Mouse (Mus musculus) intestine, embryonic 15.5 days (tissue): ENCODE data around the gene Chtf18. TPM values are rescaled to one million over a fixed set of nuclear protein-coding genes. Genes with fewer than 3 reads are reported as not detected.

Experiments used
- ATAC-seq: fragments of 200-750 bp; cut with Nextera tagmentation; 2 replicates; pipeline ENCODE4 v1.8.0; 2017; ENCODE audit warnings: moderate TSS enrichment, moderate library complexity
- H3K27ac ChIP-seq: fragments of 300-500 bp; sonication (generic); 2 replicates; pipeline ENCODE4 v1.5.1; 2015; ENCODE audit warnings: mild to moderate bottlenecking, inconsistent platforms
- H3K27me3 ChIP-seq: fragments of 300-500 bp; sonication (generic); replicated peaks from 2 replicates; pipeline ENCODE4 v1.6.1; 2015; ENCODE audit warnings: inconsistent platforms
- H3K36me3 ChIP-seq: fragments of 300-500 bp; sonication (generic); 2 replicates; pipeline ENCODE4 v1.6.1; 2015; ENCODE audit warnings: inconsistent platforms
- H3K4me1 ChIP-seq: fragments of 300-500 bp; sonication (generic); replicated peaks from 2 replicates; pipeline ENCODE4 v1.6.1; 2015; ENCODE audit warnings: inconsistent platforms
- H3K4me2 ChIP-seq: fragments of 300-500 bp; sonication (generic); replicated peaks from 2 replicates; pipeline ENCODE4 v1.6.1; 2015; ENCODE audit warnings: mild to moderate bottlenecking, inconsistent platforms
- H3K4me3 ChIP-seq: fragments of 300-500 bp; sonication (generic); replicated peaks from 2 replicates; pipeline ENCODE4 v1.5.1; 2015; ENCODE audit warnings: inconsistent platforms
- H3K9ac ChIP-seq: fragments of 300-500 bp; sonication (generic); 2 replicates; pipeline ENCODE4 v1.6.1; 2015; ENCODE audit warnings: inconsistent platforms
- H3K9me3 ChIP-seq: fragments of 300-500 bp; sonication (generic); 2 replicates; pipeline ENCODE4 v1.6.1; 2016; ENCODE audit warnings: inconsistent platforms
- WGBS: fragments of 180-500 bp; shearing (Covaris S2); methylation state at CpG from one replicate; pipeline ENCODE4 v1.1.7; 2015; 5-methylcytosine and 5-hydroxymethylcytosine counted together
- polyA plus RNA-seq: library from polyadenylated mRNA; unstranded; fragments of >200 nt; fragmentation: Nextera tagmentation; extraction: Ambion mirVana; gene quantifications from 2 replicates; pipeline ENCODE4 v1.2.1, GENCODE M21; 2015

The Chtf18 gene
- polyA plus RNA-seq, 1 experiment from 2014 or later = 23.5 TPM

DNA sequence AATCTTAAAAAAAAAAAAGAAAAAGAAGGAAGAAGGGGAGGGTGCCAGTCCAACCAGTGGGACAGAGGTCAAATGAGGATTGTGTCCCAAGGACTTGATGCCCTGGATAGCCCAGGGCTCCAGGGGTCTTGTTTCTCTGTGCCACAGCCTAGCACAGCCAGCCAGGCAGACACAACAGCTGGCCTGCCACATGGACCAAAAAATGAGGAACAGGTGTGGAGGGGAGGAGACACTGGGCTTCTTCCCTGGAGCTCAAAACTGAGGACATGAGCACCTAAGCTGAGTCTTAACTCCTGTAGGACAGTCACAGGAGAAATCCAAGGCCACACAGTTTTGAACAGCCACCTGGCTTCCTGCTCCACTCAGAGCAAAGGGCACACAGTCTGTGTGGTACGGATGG is 31.0 kb downstream of the Chtf18 start:
- Histone ChIP-seq H3K4me3 (no peak overlapping the region), H3K9me3 (no peaks in the 10 kb centered on the region), H3K27me3 (no peaks in the 10 kb centered on the region), H3K36me3 (no peaks in the 10 kb centered on the region), H3K27ac (no peak overlapping the region), H3K4me2 (no peak overlapping the region), H3K4me1 (no peaks in the 10 kb centered on the region), H3K9ac (no peak overlapping the region)
- 38% methylated on average over 1 of the region's 1 CpGs for WGBS
- ATAC-seq = no peak

DNA sequence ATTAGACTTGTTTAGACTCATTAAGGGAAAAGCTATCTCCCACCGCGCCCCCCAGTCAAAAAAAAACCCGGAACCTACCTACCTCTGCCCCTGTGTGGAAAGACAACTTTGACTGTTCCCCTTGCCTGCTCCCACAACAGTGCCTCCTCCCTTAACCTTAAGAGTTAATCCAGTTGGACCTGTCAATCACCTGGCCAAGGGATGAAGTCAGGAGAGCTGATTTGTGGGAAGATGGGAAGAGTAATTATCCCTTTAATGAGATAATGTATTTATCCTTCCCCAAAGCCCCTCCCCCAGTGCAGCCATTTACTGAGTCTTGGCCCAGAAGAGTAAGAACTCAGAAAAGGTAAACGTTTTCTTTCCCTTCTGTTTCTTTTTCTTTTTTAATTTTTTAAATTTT is 38.3 kb downstream of the Chtf18 start:
- Histone ChIP-seq H3K4me3 (no peak overlapping the region), H3K4me2 (no peak overlapping the region), H3K4me1 (no peaks in the 10 kb centered on the region), H3K27me3 (0 out of 2 replicates have a peak, but pooled peaks cover 3% of the 10 kb centered on the region), H3K9ac (no peak overlapping the region), H3K27ac (no peak overlapping the region), H3K9me3 (no peaks in the 10 kb centered on the region), H3K36me3 (no peaks in the 10 kb centered on the region)
- ATAC-seq = no peak
- WGBS = 84% methylated on average over 4 of the region's 4 CpGs

DNA sequence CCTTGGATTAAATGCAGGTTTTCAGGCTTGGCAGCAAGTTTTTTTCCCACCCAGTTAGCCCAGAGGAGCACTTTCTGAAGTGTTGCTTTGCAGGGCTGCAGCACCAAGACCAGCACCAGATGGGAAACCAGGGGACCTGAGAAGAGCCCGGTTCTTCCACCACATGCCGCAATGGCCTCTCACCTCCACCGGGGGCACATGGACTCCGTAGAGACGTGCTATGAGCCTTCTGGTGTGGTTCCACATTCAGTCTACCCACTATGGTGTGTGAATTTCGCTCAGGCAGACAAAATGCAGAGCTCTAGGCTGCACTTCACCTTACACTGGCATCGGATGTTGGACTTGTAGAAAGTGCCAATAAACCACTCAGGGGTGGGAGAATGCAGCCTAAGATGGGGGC is 40.9 kb downstream of the Chtf18 start:
- WGBS = 45% methylated on average over 7 of the region's 7 CpGs
- Histone ChIP-seq H3K4me1 (no peaks in the 10 kb centered on the region), H3K4me2 (no peak overlapping the region), H3K27ac (no peak overlapping the region), H3K9me3 (no peaks in the 10 kb centered on the region), H3K9ac (no peak overlapping the region), H3K4me3 (no peak overlapping the region), H3K27me3 (0 out of 2 replicates have a peak, but pooled peaks cover 3% of the 10 kb centered on the region), H3K36me3 (no peaks in the 10 kb centered on the region)
- no peak for ATAC-seq

DNA sequence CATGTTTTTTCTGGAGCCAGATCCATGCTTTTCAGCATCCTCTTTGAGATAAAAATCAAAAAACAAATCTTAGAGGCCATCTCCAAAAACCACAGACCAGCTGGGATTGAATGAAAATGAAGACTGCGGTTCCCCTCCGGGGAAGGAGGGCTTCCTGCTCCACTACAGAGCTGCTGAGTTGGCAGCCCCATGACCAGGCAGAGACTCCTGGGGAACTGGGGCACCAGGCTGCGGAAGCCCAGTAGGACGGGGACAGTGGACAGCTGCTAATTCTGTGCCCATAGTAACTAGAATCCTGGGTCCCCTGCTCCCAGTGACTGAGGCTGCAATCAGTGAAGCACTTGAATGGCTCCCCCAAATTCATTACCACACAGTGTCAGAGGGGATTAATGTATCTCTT is 45.6 kb downstream of the Chtf18 start:
- no peak for ATAC-seq
- 84% methylated on average over 4 of the region's 4 CpGs for WGBS
- no peak overlapping the region for H3K4me2 ChIP-seq

DNA sequence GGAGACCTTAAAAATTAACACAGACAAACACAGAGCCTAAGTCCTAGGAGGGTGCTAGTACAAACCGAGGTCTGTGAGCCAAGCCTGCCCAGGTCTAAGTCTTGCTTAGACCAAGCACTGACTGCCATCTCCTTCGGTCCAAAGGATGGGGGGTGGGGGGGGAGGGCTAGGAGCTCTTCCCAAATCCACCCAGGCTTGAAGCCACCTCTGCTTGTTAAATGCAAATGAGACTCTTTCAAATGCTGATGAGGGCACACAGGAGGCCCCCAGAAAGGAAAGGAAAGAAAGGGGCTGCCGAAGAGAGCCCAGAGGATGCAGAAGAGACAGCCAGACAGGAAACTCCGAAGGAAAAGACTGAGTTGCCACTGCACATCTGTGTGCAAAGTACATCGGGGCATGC is 47.4 kb downstream of the Chtf18 start:
- Histone ChIP-seq H3K27me3 (no peaks in the 10 kb centered on the region), H3K36me3 (no peaks in the 10 kb centered on the region), H3K27ac (no peak overlapping the region), H3K9me3 (peaks cover 5% of the 10 kb centered on the region; the same call in 1 of the 2 replicates), H3K9ac (no peak overlapping the region), H3K4me1 (no peaks in the 10 kb centered on the region), H3K4me3 (no peak overlapping the region), H3K4me2 (no peak overlapping the region)
- 17% methylated on average over 5 of the region's 5 CpGs for WGBS
- no peak for ATAC-seq

More for the DNA sequence above, 45.6 kb downstream of the Chtf18 start:
- no peaks in the 10 kb centered on the region for H3K4me1 ChIP-seq
- no peaks in the 10 kb centered on the region for H3K36me3 ChIP-seq
- H3K9me3 ChIP-seq = peaks cover 1% of the 10 kb centered on the region; the same call in 1 of the 2 replicates
- H3K9ac ChIP-seq = no peak overlapping the region
- no peak overlapping the region for H3K27ac ChIP-seq
- H3K27me3 ChIP-seq = no peaks in the 10 kb centered on the region
- no peak overlapping the region for H3K4me3 ChIP-seq

DNA sequence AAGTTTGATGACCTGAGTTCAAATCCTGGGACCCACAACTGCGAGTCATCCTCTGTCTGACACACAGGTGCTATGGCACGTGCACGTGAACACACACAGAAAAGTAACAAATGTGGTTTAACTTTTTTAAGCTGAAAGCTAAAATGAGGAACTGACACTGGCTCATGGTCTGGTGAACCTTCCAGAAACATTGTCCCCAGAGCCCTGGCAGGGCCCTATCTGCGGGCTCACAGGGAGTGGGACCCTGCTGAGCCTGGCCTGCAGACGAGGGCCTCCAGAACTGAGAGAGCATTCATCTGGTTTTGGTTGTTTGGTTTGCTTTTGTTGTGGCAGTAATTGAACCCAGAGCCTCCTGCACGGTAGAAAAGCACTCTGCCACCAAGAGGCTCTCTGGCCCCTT is 49.2 kb downstream of the Chtf18 start:
- H3K4me1 ChIP-seq = no peaks in the 10 kb centered on the region
- 73% methylated on average over 6 of the region's 6 CpGs for WGBS
- H3K36me3 ChIP-seq = no peaks in the 10 kb centered on the region
- H3K4me3 ChIP-seq = no peak overlapping the region
- no peak overlapping the region for H3K4me2 ChIP-seq
- no peak overlapping the region for H3K9ac ChIP-seq
- no peak for ATAC-seq
- no peaks in the 10 kb centered on the region for H3K27me3 ChIP-seq
- peaks cover 5% of the 10 kb centered on the region; the same call in 1 of the 2 replicates for H3K9me3 ChIP-seq
- no peak overlapping the region for H3K27ac ChIP-seq

DNA sequence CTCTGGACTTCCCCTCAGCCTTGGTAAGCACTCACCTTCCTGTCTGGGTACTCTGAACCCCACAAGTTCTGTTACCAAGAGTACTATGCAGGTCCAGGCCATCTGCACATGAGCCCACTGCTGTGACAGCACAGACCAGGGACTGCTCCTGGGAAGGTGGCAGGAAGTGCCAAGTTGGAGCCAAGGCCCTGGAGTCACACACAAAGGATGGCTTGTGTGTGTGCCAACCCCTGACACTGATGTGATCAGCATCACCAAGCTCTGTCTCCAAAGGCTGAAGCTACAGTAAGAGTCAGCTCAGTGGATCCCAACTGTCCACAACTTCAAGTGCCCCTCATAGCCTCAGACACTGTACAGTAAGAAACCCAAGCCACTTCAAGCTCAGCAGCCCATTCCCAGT is 54.2 kb downstream of the Chtf18 start:
- H3K4me1 ChIP-seq = no peaks in the 10 kb centered on the region
- no peaks in the 10 kb centered on the region for H3K27me3 ChIP-seq
- no peak overlapping the region for H3K4me3 ChIP-seq
- H3K4me2 ChIP-seq = no peak overlapping the region
- H3K9ac ChIP-seq = no peak overlapping the region
- ATAC-seq = no peak
- H3K9me3 ChIP-seq = peaks cover 5% of the 10 kb centered on the region; the same call in 1 of the 2 replicates
- H3K36me3 ChIP-seq = no peaks in the 10 kb centered on the region
- no peak overlapping the region for H3K27ac ChIP-seq

Other genes starting within 250 kb of the Chtf18 start
- gene Sstr5, start 230.1 kb downstream of the Chtf18 start, polyA plus RNA-seq = 0.49 and 0.73 TPM in 2 replicates
- 5.8 and 6.1 TPM in 2 replicates for gene Sox8, start 156.7 kb downstream of the Chtf18 start, polyA plus RNA-seq
- gene Lmf1, start 148.3 kb downstream of the Chtf18 start, polyA plus RNA-seq = 33.0 and 35.9 TPM in 2 replicates
- gene Gng13, start 10.2 kb downstream of the Chtf18 start, polyA plus RNA-seq = 2.6 and 2.9 TPM in 2 replicates
- gene Rpusd1, start 251 bp upstream of the Chtf18 start, polyA plus RNA-seq = 16.4 and 17.0 TPM in 2 replicates
- 0.06 TPM in 1 of 2 replicates, not detected in the other for gene Mslnl, start 8.6 kb upstream of the Chtf18 start, polyA plus RNA-seq
- gene Msln, start 27.0 kb upstream of the Chtf18 start, polyA plus RNA-seq = 21.6 and 22.1 TPM in 2 replicates
- 29.0 and 31.5 TPM in 2 replicates for gene Narfl, start 46.4 kb upstream of the Chtf18 start, polyA plus RNA-seq
- gene Haghl, start 58.3 kb upstream of the Chtf18 start, polyA plus RNA-seq = 37.9 and 41.5 TPM in 2 replicates
- 0.15 and 0.40 TPM in 2 replicates for gene Ccdc78, start 59.2 kb upstream of the Chtf18 start, polyA plus RNA-seq
- 82.5 and 101 TPM in 2 replicates for gene Fam173a, start 65.5 kb upstream of the Chtf18 start, polyA plus RNA-seq
- not detected in 2 replicates for gene AC134908.4, start 68.2 kb upstream of the Chtf18 start, polyA plus RNA-seq
- 41.9 and 45.6 TPM in 2 replicates for gene Metrn, start 69.7 kb upstream of the Chtf18 start, polyA plus RNA-seq
- gene Fbxl16, start 81.7 kb upstream of the Chtf18 start, polyA plus RNA-seq = 3.1 and 4.1 TPM in 2 replicates
- 25.4 and 27.7 TPM in 2 replicates for gene Wdr24, start 96.2 kb upstream of the Chtf18 start, polyA plus RNA-seq
- gene Jmjd8, start 101.4 kb upstream of the Chtf18 start, polyA plus RNA-seq = 45.1 and 49.4 TPM in 2 replicates
- 297 and 322 TPM in 2 replicates for gene Stub1, start 106.0 kb upstream of the Chtf18 start, polyA plus RNA-seq
- 1.8 and 1.9 TPM in 2 replicates for gene Rhbdl1, start 109.9 kb upstream of the Chtf18 start, polyA plus RNA-seq
- 1.1 and 2.4 TPM in 2 replicates for gene Gm20683, start 114.3 kb upstream of the Chtf18 start, polyA plus RNA-seq
- gene Rhot2, start 117.4 kb upstream of the Chtf18 start, polyA plus RNA-seq = 19.2 and 22.1 TPM in 2 replicates
- 14.0 and 18.7 TPM in 2 replicates for gene Wdr90, start 134.1 kb upstream of the Chtf18 start, polyA plus RNA-seq
- 73.0 and 77.0 TPM in 2 replicates for gene Mcrip2, start 141.3 kb upstream of the Chtf18 start, polyA plus RNA-seq
- gene Mettl26, start 147.7 kb upstream of the Chtf18 start, polyA plus RNA-seq = 53.5 and 67.8 TPM in 2 replicates
- 0.29 and 0.36 TPM in 2 replicates for gene Wfikkn1, start 153.4 kb upstream of the Chtf18 start, polyA plus RNA-seq
- gene Rab40c, start 192.3 kb upstream of the Chtf18 start, polyA plus RNA-seq = 21.4 and 24.9 TPM in 2 replicates
- 52.1 and 56.4 TPM in 2 replicates for gene Pigq, start 217.5 kb upstream of the Chtf18 start, polyA plus RNA-seq
- 0.10 and 0.46 TPM in 2 replicates for gene Nhlrc4, start 217.5 kb upstream of the Chtf18 start, polyA plus RNA-seq
- 0.20 and 0.28 TPM in 2 replicates for gene A930017K11Rik, start 225.1 kb upstream of the Chtf18 start, polyA plus RNA-seq